In the genomic region with DNA sequence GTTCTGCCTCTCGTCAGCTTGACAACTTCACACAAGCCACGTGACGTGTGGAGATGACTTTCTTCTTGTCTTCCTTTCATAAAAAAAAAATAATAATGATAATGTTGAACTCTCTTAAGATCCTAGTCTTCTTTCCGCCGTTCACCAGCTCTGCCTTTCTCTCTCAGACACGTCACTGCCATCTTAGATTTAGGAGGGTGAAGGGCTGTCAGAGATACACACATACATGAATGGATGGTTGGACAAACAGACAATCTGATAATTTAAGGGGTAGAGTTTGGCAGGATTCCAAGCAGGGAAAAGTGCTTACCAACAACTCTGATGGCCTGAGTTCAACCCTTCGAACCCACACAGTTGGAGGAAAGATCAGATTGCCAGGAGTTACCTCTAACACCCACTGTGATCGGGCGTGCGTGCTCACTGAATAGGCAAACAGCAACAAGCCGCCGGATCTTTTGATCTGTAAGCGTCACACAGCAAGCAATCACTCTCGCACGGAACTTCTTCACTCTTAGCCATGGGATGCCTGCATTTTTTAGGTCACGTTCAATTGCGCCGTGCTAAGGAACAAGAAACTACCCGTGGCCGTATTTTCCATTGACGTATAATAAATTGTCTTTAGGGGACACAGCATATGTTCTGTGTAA, we compare ENCODE assay signal across 17 mouse cellular contexts.
DNase-seq lines count a peak whose midpoint lies in the region; ATAC-seq and TF ChIP-seq lines count a peak whose summit lies in the region.
"Had no signal": no experiment of that assay in that cellular context is flagged by ENCODE, and none has a peak within 500 bp of the region (broad histone marks: within the 10 kb centered on the region; RNA-seq: fewer than 3 reads in every experiment).

No protein-coding gene starts in this region.

- no peaks in the 10 kb centered on the region for H3K27me3 ChIP-seq in heart, embryonic 12.5 days (replicated peaks)
- no peaks in the 10 kb centered on the region for H3K27me3 ChIP-seq in liver, adult 2 months (ENCODE audit: control insufficient read depth, insufficient read depth, low read length)
- H3K27me3 ChIP-seq in embryonic facial prominence, embryonic 10.5 days (replicated peaks; ENCODE audit: low read depth, poor library complexity, severe bottlenecking), result no peaks in the 10 kb centered on the region
- no peaks in the 10 kb centered on the region for H3K27me3 ChIP-seq in liver, embryonic 13.5 days
- H3K27me3 ChIP-seq: forebrain, embryonic 12.5 days; lung, embryonic 15.5 days had no signal

- no peak overlapping the region for H3K4me2 ChIP-seq in heart, embryonic 12.5 days
- no peak overlapping the region for H3K4me2 ChIP-seq in liver, embryonic 13.5 days
- H3K4me2 ChIP-seq: forebrain, embryonic 12.5 days; lung, embryonic 15.5 days had no signal

- H3K27ac ChIP-seq in heart, embryonic 12.5 days (ENCODE audit: poor library complexity, severe bottlenecking), result peak overlapping the region; percentile 80
- H3K27ac ChIP-seq in liver, adult 2 months (replicated peaks; ENCODE audit: insufficient read depth, low read depth, low read length), result peak overlapping the region; percentile 55
- H3K27ac ChIP-seq in embryonic facial prominence, embryonic 10.5 days (replicated peaks), result 0 out of 2 replicates have a peak overlapping the region, but pooled peaks have one; percentile 35
- H3K27ac ChIP-seq in liver, embryonic 13.5 days, result peak overlapping the region; percentile 77
- H3K27ac ChIP-seq: forebrain, embryonic 12.5 days; limb, embryonic 10.5 days; lung, embryonic 15.5 days had no signal

- ATAC-seq in heart, embryonic 12.5 days (ENCODE audit: insufficient number of reproducible peaks, low FRiP score), result no peak
- no peak for ATAC-seq in liver, embryonic 13.5 days (ENCODE audit: low read depth)
- ATAC-seq: inflammation-experienced regulatory T-cells, adult 6 months had no signal

- H3K9ac ChIP-seq in heart, embryonic 12.5 days, result no peak overlapping the region
- no peak overlapping the region for H3K9ac ChIP-seq in liver, adult 2 months (ENCODE audit: low read depth, low read length)
- no peak overlapping the region for H3K9ac ChIP-seq in liver, embryonic 13.5 days
- H3K9ac ChIP-seq: forebrain, embryonic 12.5 days; lung, embryonic 15.5 days had no signal

- no peak overlapping the region for H3K4me3 ChIP-seq in heart, embryonic 12.5 days
- H3K4me3 ChIP-seq in liver, adult 2 months (ENCODE audit: insufficient read depth, low read depth, low read length), result no peak overlapping the region
- no peak overlapping the region for H3K4me3 ChIP-seq in embryonic facial prominence, embryonic 10.5 days
- H3K4me3 ChIP-seq in liver, embryonic 13.5 days (replicated peaks), result no peak overlapping the region
- H3K4me3 ChIP-seq: forebrain, embryonic 12.5 days; limb, embryonic 10.5 days; lung, embryonic 15.5 days; myocyte had no signal

- DNase-seq in heart, postnatal 4 days, result no peak
- DNase-seq in liver, adult 2 months (ENCODE audit: extremely low read depth, low read depth, low spot score), result peak; percentile 39
- DNase-seq in liver, result no peak
- DNase-seq in embryonic facial prominence, embryonic 10.5 days (ENCODE audit: low spot score), result no peak
- no peak for DNase-seq in liver, embryonic 13.5 days
- no peak for DNase-seq in left cerebral cortex, adult 11 months (ENCODE audit: low spot score)
- no peak for DNase-seq in embryo, embryonic 10 days (ENCODE audit: low spot score)
- DNase-seq: adrenal gland, adult 8-10 months; cerebellum, adult 18-20 months; kidney, postnatal 36 days had no signal

- no peaks in the 10 kb centered on the region for H3K36me3 ChIP-seq in heart, embryonic 12.5 days
- no peaks in the 10 kb centered on the region for H3K36me3 ChIP-seq in liver, adult 2 months (ENCODE audit: control insufficient read depth, insufficient read depth, low read length)
- no peaks in the 10 kb centered on the region for H3K36me3 ChIP-seq in embryonic facial prominence, embryonic 10.5 days (replicated peaks)
- H3K36me3 ChIP-seq in liver, embryonic 13.5 days, result no peaks in the 10 kb centered on the region
- H3K36me3 ChIP-seq: forebrain, embryonic 12.5 days; limb, embryonic 10.5 days; lung, embryonic 15.5 days had no signal

- no peak for TF ChIP-seq CTCF in liver, adult 2 months (IDR thresholded peaks at IDR 0.05; ENCODE audit: low read depth, low read length)

- no peak for TF ChIP-seq POLR2A in liver, adult 2 months (IDR thresholded peaks at IDR 0.05; ENCODE audit: extremely low read depth, insufficient read depth, low read length)

- 59% methylated on average over 21 of the region's 21 CpGs for WGBS in heart, embryonic 12.5 days
- 64% methylated on average over 21 of the region's 21 CpGs for WGBS in liver, adult 2 months
- 72% methylated on average over 21 of the region's 21 CpGs for WGBS in embryonic facial prominence, embryonic 10.5 days
- 60% methylated on average over 21 of the region's 21 CpGs for WGBS in liver, embryonic 13.5 days (ENCODE audit: insufficient replicate concordance)

- H3K4me1 ChIP-seq in heart, embryonic 12.5 days (replicated peaks), result peaks cover 45% of the 10 kb centered on the region
- peaks cover 10% of the 10 kb centered on the region for H3K4me1 ChIP-seq in liver, adult 2 months (ENCODE audit: control insufficient read depth, insufficient read depth, low read length)
- H3K4me1 ChIP-seq in embryonic facial prominence, embryonic 10.5 days, result peaks cover 18% of the 10 kb centered on the region
- peaks cover 42% of the 10 kb centered on the region for H3K4me1 ChIP-seq in liver, embryonic 13.5 days (replicated peaks)
- H3K4me1 ChIP-seq: lung, embryonic 15.5 days had no signal

- no peaks in the 10 kb centered on the region for H3K9me3 ChIP-seq in heart, embryonic 12.5 days (replicated peaks)
- H3K9me3 ChIP-seq in embryonic facial prominence, embryonic 10.5 days, result no peaks in the 10 kb centered on the region
- no peaks in the 10 kb centered on the region for H3K9me3 ChIP-seq in liver, embryonic 13.5 days (replicated peaks)
- H3K9me3 ChIP-seq: forebrain, embryonic 12.5 days; G1E; limb, embryonic 10.5 days; lung, embryonic 15.5 days had no signal

- peaks cover 19% of the 10 kb centered on the region for H3K79me2 ChIP-seq in liver, adult 2 months (ENCODE audit: control insufficient read depth, insufficient read depth, low read length)
